Mouse (Mus musculus) midbrain, embryonic 10.5 days (tissue): ENCODE measurements at regions not wholly inside any gene's neighbourhood (a gene's known extent, or its start where the extent isn't known, plus 50 kb on each side); places are given as distances from the start of the nearest gene placed in this dataset.
"Not testable (repeated sequence)": the region's sequence is repeated elsewhere in the genome, so short reads cannot be mapped to it uniquely, and the experiment has no call there.

Experiments used
- DNase-seq: peaks from one replicate; pipeline ENCODE4 v3.0.0-alpha.2; 2017; ENCODE audit warnings: low spot score
- H3K27ac ChIP-seq: fragments of 300-500 bp; sonication (generic); replicated peaks from 2 replicates; pipeline ENCODE4 v1.5.1; 2016; ENCODE audit warnings: mild to moderate bottlenecking
- H3K27me3 ChIP-seq: fragments of 300-500 bp; sonication (generic); 2 replicates; pipeline ENCODE4 v1.6.1; 2016; ENCODE audit warnings: low read depth, mild to moderate bottlenecking; ENCODE audit not compliant: poor library complexity, severe bottlenecking
- H3K36me3 ChIP-seq: fragments of 300-500 bp; sonication (generic); 2 replicates; pipeline ENCODE4 v1.6.1; 2016; ENCODE audit warnings: mild to moderate bottlenecking, moderate library complexity
- H3K4me1 ChIP-seq: fragments of 300-500 bp; sonication (generic); 2 replicates; pipeline ENCODE4 v1.6.1; 2016
- H3K4me3 ChIP-seq: fragments of 300-500 bp; sonication (generic); 2 replicates; pipeline ENCODE4 v1.5.1; 2016; ENCODE audit warnings: mild to moderate bottlenecking, moderate library complexity
- H3K9me3 ChIP-seq: fragments of 300-500 bp; sonication (generic); replicated peaks from 2 replicates; pipeline ENCODE4 v1.6.1; 2016; ENCODE audit warnings: mild to moderate bottlenecking
- WGBS: fragments of 180-500 bp; shearing (Covaris S2); methylation state at CpG from one replicate; pipeline ENCODE4 v1.1.7; 2016; 5-methylcytosine and 5-hydroxymethylcytosine counted together

- not testable (repeated sequence) for H3K4me1 ChIP-seq, H3K9me3 ChIP-seq, H3K27ac ChIP-seq, H3K4me3 ChIP-seq, H3K36me3 ChIP-seq, DNase-seq, H3K27me3 ChIP-seq
- 48% methylated on average over 6 of the region's 6 CpGs for WGBS
These were observed 448.6 kb upstream of the Cobl start for GRCm38 (mm10) chr11:12913401-12913800.

GRCm38 (mm10) chr11:12873712-12874111 is 409.0 kb upstream of the Cobl start:
- Histone ChIP-seq H3K9me3 (no peaks in the 10 kb centered on the region), H3K27ac (no peak overlapping the region), H3K4me1 (no peaks in the 10 kb centered on the region), H3K27me3 (no peaks in the 10 kb centered on the region), H3K4me3 (no peak overlapping the region), H3K36me3 (no peaks in the 10 kb centered on the region)
- WGBS = 76% methylated on average over 1 of the region's 1 CpGs
- DNase-seq = no peak

- WGBS = 88% methylated on average over 2 of the region's 2 CpGs
- Histone ChIP-seq H3K27me3 (no peaks in the 10 kb centered on the region), H3K36me3 (no peaks in the 10 kb centered on the region), H3K27ac (no peak overlapping the region), H3K4me3 (no peak overlapping the region), H3K4me1 (no peaks in the 10 kb centered on the region), H3K9me3 (no peaks in the 10 kb centered on the region)
- no peak for DNase-seq
These were observed 408.0 kb upstream of the Cobl start for GRCm38 (mm10) chr11:12872802-12873201.

GRCm38 (mm10) chr11:12872399-12872798 is 407.6 kb upstream of the Cobl start:
- Histone ChIP-seq H3K27me3 (no peaks in the 10 kb centered on the region), H3K36me3 (no peaks in the 10 kb centered on the region), H3K27ac (no peak overlapping the region), H3K4me3 (no peak overlapping the region), H3K4me1 (no peaks in the 10 kb centered on the region), H3K9me3 (no peaks in the 10 kb centered on the region)
- WGBS = 61% methylated on average over 1 of the region's 1 CpGs
- no peak for DNase-seq

- Histone ChIP-seq H3K4me3 (no peak overlapping the region), H3K27ac (no peak overlapping the region), H3K27me3 (no peaks in the 10 kb centered on the region), H3K9me3 (no peaks in the 10 kb centered on the region), H3K4me1 (no peaks in the 10 kb centered on the region), H3K36me3 (no peaks in the 10 kb centered on the region)
- no peak for DNase-seq
These were observed 402.8 kb upstream of the Cobl start for GRCm38 (mm10) chr11:12867541-12867940.

- DNase-seq = no peak
- H3K27me3 ChIP-seq = no peaks in the 10 kb centered on the region
- no peak overlapping the region for H3K4me3 ChIP-seq
- WGBS = 83% methylated on average over 2 of the region's 2 CpGs
- H3K36me3 ChIP-seq = no peaks in the 10 kb centered on the region
- no peaks in the 10 kb centered on the region for H3K4me1 ChIP-seq
- H3K9me3 ChIP-seq = no peaks in the 10 kb centered on the region
- H3K27ac ChIP-seq = no peak overlapping the region
These were observed 400.4 kb upstream of the Cobl start for GRCm38 (mm10) chr11:12865034-12865620.

GRCm38 (mm10) chr11:12859344-12859930 is 394.7 kb upstream of the Cobl start:
- no peak overlapping the region for H3K27ac ChIP-seq
- 84% methylated on average over 1 of the region's 1 CpGs for WGBS
- no peaks in the 10 kb centered on the region for H3K36me3 ChIP-seq
- no peaks in the 10 kb centered on the region for H3K4me1 ChIP-seq
- no peaks in the 10 kb centered on the region for H3K27me3 ChIP-seq
- no peak overlapping the region for H3K4me3 ChIP-seq
- DNase-seq = no peak
- H3K9me3 ChIP-seq = no peaks in the 10 kb centered on the region

GRCm38 (mm10) chr11:12858274-12858884 is 393.6 kb upstream of the Cobl start:
- DNase-seq = no peak
- no peaks in the 10 kb centered on the region for H3K27me3 ChIP-seq
- no peaks in the 10 kb centered on the region for H3K9me3 ChIP-seq
- no peak overlapping the region for H3K27ac ChIP-seq
- no peaks in the 10 kb centered on the region for H3K4me1 ChIP-seq
- no peak overlapping the region for H3K4me3 ChIP-seq
- 91% methylated on average over 2 of the region's 2 CpGs for WGBS
- no peaks in the 10 kb centered on the region for H3K36me3 ChIP-seq

GRCm38 (mm10) chr11:12857358-12858199 is 392.8 kb upstream of the Cobl start:
- no peak for DNase-seq
- Histone ChIP-seq H3K4me1 (no peaks in the 10 kb centered on the region), H3K9me3 (no peaks in the 10 kb centered on the region), H3K36me3 (no peaks in the 10 kb centered on the region), H3K4me3 (no peak overlapping the region), H3K27ac (no peak overlapping the region), H3K27me3 (no peaks in the 10 kb centered on the region)
- WGBS = 84% methylated on average over 6 of the region's 6 CpGs

- Histone ChIP-seq H3K27me3 (no peaks in the 10 kb centered on the region), H3K27ac (no peak overlapping the region), H3K9me3 (no peaks in the 10 kb centered on the region), H3K4me1 (no peaks in the 10 kb centered on the region), H3K36me3 (no peaks in the 10 kb centered on the region), H3K4me3 (no peak overlapping the region)
- DNase-seq = no peak
These were observed 383.0 kb upstream of the Cobl start for GRCm38 (mm10) chr11:12847793-12848192.

- Histone ChIP-seq H3K9me3 (no peaks in the 10 kb centered on the region), H3K27me3 (no peaks in the 10 kb centered on the region), H3K36me3 (no peaks in the 10 kb centered on the region), H3K4me1 (no peaks in the 10 kb centered on the region), H3K4me3 (no peak overlapping the region), H3K27ac (no peak overlapping the region)
- DNase-seq = no peak
These were observed 379.1 kb upstream of the Cobl start for GRCm38 (mm10) chr11:12843631-12844423.

- no peak for DNase-seq
- 88% methylated on average over 2 of the region's 2 CpGs for WGBS
- Histone ChIP-seq H3K9me3 (no peaks in the 10 kb centered on the region), H3K4me1 (no peaks in the 10 kb centered on the region), H3K36me3 (no peaks in the 10 kb centered on the region), H3K27ac (no peak overlapping the region), H3K4me3 (no peak overlapping the region), H3K27me3 (no peaks in the 10 kb centered on the region)
These were observed 376.6 kb upstream of the Cobl start for GRCm38 (mm10) chr11:12841393-12841792.
